Mouse (Mus musculus): ENCODE data around the gene Ripor3.

GRCm38 (mm10) chr2:167962347-167962746 is 48.1 kb downstream of the Ripor3 start:
- TF ChIP-seq CTCF (IDR thresholded peaks at IDR 0.05) (no peak), EP300 (IDR thresholded peaks at IDR 0.05) (no peak)

Measured in lung, postnatal 0 days (tissue).